Mouse (Mus musculus): Measurements from ENCODE around the gene Rab44.
A peak's percentile ranks its signal among the peaks of the same experiment; 100 is the strongest.
"Not testable (repeated sequence)": the region's sequence is repeated elsewhere in the genome, so short reads cannot be mapped to it uniquely, and the experiment has no call there.

Rab44 gene

DNA sequence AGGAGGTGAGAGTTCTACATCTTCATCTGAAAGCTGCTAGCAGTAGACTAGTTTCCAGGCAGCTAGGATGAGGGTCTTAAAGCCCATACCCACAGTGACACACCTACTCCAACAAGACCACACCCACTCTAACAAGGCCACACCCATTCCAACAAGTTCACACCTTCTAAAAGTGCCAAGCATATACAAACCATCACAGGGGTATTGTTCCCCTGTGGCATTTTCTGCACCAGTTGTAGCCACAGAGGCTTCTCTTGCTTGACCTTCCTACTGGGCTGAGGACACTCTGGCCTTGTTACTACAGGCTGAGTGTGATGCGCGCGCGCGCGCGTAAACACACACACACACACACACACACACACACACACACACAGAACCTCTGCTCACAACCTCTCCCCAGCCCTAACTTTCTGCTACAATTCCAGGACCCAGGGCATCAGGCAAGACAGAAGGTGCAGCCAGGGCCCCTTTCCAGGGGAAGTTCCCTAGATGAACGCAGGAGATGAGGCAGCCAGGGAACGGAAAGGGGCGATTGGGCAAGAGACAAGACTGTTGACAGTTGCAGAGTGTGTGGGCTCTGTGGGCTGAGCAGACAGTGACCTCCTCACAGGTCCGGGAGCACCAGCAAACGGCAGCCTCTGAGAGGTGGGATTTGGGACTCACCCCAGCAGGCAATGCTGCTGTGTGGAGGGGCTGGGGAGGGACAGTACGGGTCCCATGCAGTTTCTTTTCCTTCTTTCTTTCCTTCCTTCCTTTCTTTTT lies at the start of gene Rab44:
TSS of gene Rab44 (plus strand) at position 555 of the 762 bp plus-strand sequence.
- no peak for DNase-seq

DNA sequence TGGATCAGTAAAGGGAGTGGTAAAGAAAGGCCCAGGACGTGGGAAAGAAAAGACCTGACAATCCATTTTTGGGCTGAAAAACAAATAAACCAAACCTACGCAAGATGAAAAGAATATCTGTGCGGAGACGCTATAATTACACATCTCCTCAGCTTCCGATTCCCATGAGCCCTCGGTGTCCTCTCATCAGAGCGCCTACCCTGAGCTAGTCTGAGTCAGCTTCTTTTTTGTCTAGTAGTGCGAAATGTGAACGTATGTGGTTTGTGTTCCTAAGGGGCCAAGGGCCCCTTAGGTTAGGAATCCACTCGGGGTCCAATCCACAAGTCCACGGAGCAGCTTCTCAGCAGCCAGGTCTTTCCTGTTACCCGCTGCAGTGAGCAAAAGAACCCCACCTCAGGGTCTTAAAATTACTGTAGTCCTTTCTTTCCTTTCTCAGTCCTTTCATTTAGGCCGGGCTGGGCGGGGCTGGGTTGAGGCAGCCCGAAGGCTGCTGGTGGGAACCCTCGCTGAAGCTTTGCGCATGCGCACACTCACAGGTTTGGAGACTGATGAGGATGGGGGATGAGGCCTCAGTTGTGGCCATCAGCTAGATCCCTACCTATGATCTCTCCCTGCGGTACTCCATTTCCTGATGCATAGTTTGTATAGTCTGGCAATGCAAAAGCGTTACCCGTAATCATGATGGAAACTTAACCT lies 48.6 kb upstream of the Rab44 start:
- DNase-seq: no peak

DNA sequence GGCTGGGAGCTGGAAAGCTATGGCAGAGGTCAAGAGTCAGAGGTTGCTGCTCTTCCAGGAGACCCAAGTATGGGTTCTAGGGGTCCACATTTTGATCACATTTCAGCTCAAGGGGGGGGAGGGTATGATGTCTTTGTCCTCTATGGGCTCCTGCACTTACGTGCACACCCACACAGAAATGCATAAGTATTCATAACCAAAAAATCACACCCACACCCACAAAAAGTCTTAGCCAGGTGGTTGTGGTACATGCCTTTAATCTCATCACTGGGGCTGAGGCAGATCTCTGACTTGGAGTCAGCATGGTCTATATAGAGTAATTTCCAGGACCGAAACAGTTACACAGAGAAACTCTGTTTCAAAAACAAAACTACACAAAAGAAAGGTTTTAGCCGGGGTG lies 48.0 kb upstream of the Rab44 start:
- DNase-seq: no peak

DNA sequence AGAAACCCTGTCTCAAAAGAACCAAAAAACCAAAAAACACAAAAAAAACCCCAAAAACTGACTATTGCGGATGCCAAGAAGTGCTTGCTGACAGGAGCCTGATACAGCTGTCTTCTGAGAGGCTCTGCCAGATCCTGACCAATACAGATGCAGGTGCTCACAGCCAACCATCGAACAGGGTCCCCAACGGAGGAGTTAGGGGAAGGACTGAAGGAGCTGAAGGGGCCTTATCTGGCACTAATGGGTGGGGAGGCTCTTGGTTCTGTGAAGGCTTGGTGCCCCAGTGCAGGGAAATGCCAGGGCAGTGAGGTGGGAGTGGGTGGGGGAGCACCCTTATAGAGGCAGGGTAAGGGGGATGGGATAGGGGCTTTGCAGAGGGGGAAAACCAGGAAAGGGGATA lies 46.5 kb upstream of the Rab44 start:
- DNase-seq: not testable (repeated sequence)

DNA sequence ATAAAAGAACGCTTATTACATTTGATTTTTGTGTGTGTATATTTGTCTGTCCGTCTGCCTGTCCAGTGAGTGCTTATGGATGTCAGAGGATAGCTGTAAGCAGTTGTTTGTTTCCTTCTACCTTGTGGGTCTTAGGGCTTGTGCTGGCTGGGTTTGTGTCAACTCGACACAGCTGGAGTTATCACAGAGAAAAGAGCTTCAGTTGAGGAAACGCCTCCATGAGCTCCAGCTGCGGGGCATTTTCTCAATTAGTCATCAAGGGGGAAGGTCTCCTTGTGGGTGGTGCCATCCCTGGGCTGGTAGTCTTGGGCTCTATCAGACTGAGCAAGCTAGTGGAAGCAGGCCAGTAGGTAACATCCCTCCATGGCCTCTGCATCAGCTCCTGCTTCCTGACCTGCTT lies 46.1 kb upstream of the Rab44 start:
- DNase-seq: no peak

DNA sequence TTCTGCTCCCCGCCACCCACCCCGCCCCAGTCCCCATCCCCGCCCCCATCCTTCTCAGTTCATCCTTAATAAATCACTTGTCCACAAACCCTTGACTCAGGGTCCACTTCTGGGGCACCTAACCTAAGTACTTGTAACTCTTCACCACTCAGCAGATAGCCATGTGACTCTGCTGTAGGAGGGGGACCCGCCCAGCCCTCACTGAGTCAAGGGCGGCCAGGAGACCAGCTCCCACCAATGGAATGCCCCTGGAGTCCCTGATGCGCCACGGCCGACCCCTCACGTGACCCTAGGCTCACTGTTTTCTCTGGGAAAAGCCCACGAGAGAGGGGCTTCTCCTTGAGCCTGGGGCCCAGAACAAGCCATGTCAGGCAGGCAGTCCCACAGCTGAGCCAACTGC lies 44.9 kb upstream of the Rab44 start:
- peak; percentile 47 to 70 for DNase-seq

DNA sequence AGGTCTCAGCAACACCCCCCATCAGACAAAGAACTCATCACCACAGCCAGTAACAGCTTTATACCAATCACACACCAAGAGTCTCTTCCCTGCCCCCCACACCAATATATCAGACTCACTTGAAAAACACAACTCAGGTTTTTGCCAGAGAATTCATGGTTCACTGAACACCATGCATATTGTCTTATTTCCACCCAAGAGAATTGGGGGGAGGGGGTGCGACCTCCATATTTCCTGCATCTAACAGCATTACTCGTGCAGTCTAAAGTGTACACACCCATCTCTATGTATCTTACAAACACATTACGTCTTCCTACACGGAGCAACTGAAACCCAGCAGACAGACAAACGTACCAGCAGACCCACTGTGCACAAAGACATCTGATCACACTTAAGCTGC lies 42.1 kb upstream of the Rab44 start:
- DNase-seq: no peak

DNA sequence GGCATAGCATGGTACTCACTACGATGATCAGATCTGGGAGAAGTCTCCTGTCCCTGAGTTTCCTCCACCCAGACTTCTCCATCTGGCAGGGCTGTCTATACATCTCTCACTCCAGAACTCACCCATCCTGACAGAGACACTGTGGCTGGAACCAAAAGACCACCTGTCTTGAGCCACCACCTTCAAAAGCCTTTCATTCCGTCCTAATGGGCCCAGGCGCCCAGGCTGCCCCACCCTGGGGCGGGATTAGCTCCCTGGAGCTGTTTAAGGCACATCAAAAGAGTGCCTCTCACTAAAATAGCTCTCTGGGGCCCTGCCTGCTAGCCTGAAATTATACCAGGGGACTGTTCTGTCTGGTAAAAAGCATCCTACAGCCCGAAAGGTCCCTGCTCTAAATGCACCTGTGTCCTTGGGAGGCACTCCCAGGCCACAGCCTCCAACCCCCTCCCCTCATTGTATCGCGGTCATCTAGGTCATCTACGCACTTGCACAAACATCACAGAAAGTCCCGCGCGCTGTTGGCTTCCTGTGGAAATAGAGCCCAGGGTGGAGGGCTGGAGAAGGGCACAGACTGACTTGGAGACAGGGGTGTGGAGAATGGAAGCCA lies 41.1 kb upstream of the Rab44 start:
- no peak for DNase-seq

DNA sequence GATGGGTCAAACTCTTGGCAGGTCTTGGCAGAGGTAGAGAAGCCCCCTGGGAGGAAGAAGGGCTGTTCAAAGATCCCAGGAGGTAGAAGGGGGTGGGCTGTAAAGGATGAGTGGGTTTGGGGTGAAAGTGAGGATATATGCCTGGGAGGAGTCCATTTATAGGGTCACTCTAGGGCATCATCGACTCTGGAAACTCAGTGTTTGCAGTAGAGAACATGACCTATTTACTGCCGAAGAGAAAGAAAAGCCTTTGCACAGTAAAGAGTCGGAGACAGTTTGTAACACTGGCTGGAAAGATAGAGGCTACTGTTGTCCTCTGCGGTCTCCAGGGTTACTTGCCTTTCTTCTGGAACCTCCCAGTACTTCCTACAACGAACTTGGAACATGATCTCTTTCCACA lies 40.6 kb upstream of the Rab44 start:
- no peak for DNase-seq

DNA sequence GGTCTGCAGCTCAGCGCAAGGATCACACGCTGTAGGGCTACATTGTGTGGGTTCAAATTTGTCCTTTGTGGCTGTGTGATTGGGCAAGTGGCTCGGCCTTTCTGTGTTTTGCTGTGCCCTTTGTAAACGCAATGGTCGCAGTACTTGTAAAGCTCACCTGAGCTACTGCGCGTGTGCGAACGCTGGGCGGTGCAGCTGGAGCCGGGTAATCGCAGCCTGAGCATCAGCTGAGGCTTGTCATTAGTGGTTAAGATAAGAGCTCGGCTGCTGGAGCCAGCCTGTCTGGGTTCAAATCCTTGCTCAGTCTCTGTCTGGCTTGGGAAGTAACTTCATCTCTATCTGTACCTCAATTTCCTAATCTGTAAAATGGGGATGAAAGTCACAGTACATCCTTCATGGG lies 39.9 kb upstream of the Rab44 start:
- DNase-seq: no peak

DNA sequence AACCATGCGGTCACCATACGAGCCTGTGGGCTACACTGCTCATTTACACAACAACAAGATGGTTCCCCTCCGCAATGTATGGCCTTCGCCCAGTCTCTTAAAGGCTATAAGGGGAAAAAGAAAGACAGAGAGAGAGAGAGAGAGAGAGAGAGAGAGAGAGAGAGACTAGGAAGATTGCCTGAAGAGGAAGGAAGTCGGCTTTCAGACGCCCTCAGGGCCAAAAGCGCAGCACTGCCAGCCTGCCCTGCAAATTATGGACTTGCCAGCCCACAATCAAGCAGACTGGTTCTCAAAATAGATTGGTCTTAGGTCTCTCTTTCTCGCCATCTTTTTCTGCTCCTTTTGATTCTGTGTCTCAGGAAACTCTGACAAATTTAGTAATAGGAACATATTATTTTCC lies 37.7 kb upstream of the Rab44 start:
- DNase-seq: no peak

DNA sequence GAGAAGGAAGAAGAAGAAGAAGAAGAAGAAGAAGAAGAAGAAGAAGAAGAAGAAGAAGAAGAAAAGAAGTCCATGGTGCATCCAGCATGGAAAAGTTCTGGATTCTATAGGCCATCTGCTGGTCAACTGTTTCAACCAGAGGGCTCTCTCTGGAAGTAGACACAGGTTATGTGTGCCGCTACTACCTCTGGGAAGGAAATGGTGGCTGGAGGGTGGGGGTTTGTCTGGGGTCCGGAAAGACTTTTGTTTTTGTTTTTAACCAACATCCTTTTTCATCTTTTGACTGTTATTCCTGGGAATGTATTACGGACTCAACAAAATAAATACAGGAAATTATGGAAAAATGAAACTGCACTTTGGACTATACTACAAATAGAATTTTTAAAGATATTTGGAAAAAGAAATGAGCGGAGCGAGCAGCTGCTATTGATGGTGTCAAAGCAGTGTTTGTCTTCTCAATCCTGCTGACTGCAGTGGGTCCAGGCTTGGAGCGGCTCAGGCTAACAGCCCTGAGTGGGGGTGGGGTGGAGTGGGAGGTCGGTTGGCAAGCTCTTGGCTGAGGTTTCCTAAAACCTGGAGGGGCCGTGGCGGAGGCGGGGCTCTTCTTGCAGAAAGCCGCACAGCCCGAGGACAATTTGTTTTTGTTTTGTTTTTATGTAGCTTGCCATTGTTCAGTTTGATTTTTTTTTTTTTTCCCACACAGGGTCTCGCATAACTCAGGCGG lies 36.0 kb upstream of the Rab44 start:
- DNase-seq: peak; percentile 63 to 70

DNA sequence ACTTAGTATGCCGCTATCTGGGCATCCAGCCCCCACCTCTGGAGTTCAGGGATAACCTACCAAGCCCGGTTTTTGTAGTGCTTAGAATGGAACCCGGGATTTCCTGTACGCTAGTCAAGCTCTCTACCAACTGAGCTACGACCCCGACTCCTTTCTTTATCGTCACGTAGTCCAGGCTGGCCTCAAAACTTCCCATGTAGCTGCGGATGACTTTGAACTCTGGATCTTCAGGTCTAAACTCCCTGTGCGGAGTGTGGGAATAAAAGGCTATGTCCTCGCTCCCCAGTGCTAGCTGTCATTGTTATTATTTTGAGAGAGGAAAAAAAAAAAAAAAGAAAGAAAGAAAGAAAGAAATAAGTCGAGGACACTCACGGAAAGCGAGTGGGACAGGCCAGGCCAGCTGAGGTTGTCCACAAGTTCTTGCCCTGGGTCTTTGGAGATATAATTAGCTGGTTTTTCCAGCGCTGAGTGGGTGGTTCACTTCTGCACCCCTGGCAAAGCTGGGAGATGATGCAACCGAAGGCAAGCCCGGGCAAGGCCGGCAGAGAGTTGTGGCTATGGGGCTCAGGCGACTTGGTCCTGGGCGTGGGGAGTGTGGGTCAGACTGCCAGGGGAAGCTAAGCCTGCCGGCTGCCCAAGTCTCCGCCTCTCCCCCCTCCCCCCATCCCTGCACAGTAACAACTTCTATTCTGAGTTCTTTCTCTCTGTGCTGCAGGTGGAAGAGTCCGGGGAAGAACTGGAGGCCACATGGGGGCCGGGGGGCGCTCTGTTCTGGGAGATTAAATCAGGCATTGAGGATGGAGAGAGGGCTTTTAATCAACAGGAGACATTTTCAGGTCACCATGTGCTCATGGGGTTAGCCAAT lies 35.2 kb upstream of the Rab44 start:
- peak; percentile 39 to 53 for DNase-seq

DNA sequence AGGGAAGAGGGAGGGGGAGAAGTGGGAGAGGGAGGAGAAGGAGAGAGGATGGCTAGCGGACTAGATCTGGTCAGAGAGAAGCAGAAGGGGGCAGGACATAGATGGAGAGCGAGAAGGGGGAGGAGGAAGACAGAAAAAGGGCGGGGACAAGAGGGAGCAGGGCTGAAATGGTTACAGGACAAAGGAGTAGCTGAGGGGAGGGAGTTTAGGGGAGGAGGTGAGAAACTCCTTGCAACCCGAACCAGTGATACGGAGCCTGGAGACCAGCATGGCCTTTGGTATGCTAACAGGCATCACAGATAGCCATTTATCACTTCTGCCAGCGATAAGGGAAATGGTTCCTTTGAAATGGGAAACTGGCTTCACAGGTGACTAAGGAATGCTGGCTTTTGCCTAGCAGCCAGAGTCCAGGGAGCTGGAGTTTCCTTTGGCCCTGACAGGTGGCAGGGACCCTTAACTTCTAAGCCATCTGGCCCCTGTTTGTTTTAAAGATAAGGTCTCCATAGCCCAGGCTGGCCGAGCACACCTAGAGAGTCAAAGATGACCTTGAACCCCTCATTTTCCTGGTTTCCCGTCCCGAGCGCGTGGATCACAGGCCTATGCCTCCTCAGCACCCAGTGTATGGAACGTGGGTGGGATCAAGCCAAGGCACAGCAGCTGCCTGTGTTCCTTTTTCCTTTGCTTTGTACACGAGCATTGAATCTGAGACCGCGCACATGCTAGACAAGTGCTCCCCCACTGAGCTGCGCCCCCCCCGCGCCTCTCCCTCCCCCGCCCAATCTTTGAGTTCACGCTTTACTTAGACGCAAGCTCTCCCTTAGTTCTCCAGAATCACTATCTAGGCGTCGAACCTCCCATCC lies 33.0 kb upstream of the Rab44 start:
- DNase-seq: peak in 1 of 2 experiments; percentile 27

DNA sequence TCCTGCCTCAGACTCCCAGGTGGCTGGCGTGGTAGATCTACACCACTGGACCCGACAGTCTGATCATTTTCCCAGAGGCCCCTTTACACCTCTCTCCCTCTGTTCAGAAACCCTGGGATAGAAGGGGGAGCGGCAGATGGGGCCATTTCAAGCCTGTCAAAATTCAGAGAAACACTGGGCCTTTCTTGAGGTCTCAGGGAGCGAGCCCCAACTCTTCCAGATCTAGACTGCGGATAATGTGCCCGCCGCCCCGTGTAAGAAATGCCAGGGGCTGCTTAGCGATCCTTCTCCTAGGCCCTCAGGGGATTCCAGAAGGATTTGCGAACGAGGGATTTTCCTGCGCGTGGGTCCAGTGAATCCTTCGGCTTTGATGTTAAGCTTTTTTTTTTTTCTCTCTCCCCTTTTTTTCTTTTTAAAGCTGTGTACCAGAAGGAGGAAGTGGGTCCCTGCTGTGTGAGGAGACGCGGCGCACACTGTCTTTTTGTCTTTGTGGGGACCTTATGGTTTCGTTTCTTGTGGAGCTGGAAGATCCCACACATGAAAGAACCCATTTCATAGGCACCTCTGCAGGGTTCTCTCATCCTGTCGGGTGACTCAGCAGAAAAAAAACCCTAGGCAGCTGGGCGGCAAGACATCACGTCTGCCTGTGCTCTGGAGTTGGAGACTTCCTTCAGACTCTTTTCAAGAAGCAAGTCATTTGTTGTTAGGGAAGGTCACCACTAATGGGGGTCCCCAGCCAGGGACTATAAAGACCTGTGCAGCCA lies 32.1 kb upstream of the Rab44 start:
- DNase-seq: peak in 1 of 2 experiments; percentile 15

DNA sequence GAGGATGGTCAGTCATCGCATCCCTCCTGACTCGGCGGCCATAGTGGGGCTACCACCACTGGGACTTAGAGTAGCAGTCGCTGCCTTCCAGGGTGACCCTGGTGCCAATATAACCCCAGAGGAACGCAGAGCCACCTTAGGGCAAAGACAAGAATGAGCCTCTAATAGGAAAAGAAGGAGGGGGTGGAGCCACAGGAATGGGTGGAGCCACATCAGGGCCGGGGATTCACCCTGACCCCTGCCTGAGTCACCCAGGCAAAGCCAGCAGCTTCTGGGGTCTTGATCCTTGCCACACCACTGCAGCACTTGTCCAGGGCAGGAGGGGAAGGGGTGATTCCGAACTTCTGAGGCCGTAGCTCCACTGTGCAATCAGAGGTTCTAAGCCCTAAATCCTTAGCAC lies 30.4 kb upstream of the Rab44 start:
- no peak for DNase-seq

DNA sequence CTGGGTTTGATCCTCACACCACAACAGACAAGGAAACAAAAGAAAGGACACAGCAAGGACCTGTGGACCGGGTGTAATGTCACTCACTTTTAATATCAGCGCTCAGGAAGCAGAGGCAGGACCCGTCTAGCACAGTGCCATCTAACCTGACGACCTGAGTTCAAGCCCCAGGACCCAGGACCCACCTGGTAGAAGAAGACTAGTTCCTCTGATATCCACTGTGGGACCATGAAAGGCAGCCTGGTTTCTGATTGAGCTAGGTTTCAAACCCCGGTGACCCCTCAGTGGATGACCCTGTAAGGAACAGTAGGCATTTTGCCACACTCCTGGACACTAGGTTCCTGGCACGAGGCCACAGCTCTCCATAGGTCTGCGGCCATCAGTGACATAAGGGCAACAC lies 29.3 kb upstream of the Rab44 start:
- no peak for DNase-seq

DNA sequence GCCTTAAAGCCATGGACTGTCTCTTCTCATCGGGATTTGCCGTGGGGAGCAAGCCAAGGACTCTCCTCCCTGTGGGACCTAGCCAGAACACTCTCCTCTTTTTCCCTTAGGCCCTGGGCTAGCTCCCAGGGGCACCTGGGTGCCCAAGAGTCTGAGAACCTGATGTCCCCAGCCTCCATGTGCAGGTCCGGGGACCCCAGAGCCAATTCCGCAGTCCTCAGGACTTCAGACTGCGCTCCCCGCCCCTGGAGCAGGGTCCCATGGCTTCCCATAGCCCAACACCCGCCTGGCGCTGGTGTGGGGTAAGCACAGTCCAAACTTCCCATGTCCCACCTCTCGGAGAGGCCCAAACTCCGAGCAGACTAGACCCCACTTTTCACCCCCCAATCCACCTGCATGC lies 28.7 kb upstream of the Rab44 start:
- DNase-seq: no peak

DNA sequence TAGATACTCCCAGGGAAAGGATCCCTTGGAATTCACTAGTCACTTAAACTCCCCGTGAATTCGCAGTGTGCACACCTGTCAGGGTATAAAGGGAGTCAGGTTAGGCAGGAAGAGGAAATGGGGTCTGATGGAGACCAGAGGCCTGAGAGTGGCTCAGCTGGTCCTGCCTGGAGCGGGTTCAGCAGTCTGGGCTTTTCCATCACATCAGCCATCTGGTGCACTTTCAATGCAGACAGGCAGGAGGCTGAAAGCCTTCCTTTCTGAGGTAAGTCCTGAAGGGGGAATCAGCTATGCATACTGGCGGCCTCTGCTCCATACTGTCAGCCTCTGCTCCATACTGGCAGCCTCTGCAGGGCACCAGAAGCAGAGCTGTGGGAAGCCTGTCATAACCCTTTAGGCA lies 27.0 kb upstream of the Rab44 start:
- no peak for DNase-seq

DNA sequence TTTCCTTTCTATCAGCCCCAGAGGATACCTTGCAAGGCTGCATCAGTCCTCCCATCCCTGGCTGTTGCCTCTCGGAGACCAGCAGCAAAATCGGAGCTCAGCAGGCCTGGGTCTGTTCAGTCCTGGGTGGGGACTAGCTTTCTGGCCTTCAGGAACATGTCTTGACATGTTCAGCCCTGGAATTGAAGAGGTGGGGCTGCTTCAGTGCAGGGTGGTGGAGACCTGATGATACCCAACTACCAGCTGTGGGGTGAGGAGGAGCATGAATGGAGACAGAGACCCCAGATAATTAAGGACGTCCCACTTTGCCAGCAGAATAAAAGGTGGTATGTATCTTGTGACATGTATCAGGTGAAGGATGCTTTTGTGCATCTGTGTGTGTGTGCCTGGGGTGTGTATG lies 23.2 kb upstream of the Rab44 start, which contains the start of gene Cdkn1a:
TSS of gene Cdkn1a (plus strand) at position 201 of the 400 bp plus-strand sequence.
- DNase-seq: no peak

Data from kidney, postnatal 4 days (tissue).